Mouse (Mus musculus): ENCODE data around the gene Traf3ip3. TPM values are rescaled to one million over a fixed set of nuclear protein-coding genes. Genes with fewer than 3 reads are reported as not detected.
A peak's percentile ranks its signal among the peaks of the same experiment; 100 is the strongest.

Gene Traf3ip3
- polyA plus RNA-seq, 1 experiment from 2014 or later = 1.4 TPM

- 82% methylated on average over 2 of the region's 2 CpGs for WGBS
- ATAC-seq (ENCODE audit: extremely low read depth, insufficient number of reproducible peaks, low FRiP score, low TSS enrichment) = no peak
- no peaks in the 10 kb centered on the region for H3K9me3 ChIP-seq
- H3K27me3 ChIP-seq (replicated peaks) = no peaks in the 10 kb centered on the region
- no peaks in the 10 kb centered on the region for H3K36me3 ChIP-seq
- no peak overlapping the region for H3K4me2 ChIP-seq
- H3K27ac ChIP-seq (replicated peaks) = no peak overlapping the region
- H3K9ac ChIP-seq = no peak overlapping the region
- H3K4me1 ChIP-seq = 0 out of 2 replicates have a peak, but pooled peaks cover 2% of the 10 kb centered on the region
- H3K4me3 ChIP-seq = no peak overlapping the region
Measured at GRCm38 (mm10) chr1:193205431-193205830, 3.9 kb upstream of the Traf3ip3 start.

- Histone ChIP-seq H3K36me3 (no peaks in the 10 kb centered on the region), H3K9ac (no peak overlapping the region), H3K4me2 (no peak overlapping the region), H3K27ac (replicated peaks) (no peak overlapping the region), H3K4me3 (no peak overlapping the region), H3K4me1 (0 out of 2 replicates have a peak, but pooled peaks cover 2% of the 10 kb centered on the region), H3K27me3 (replicated peaks) (no peaks in the 10 kb centered on the region), H3K9me3 (no peaks in the 10 kb centered on the region)
- WGBS = 50% methylated on average over 2 of the region's 2 CpGs
- no peak for ATAC-seq (ENCODE audit: extremely low read depth, insufficient number of reproducible peaks, low FRiP score, low TSS enrichment)
Measured at GRCm38 (mm10) chr1:193203821-193204220, 2.3 kb upstream of the Traf3ip3 start.

GRCm38 (mm10) chr1:193200640-193201382 is 692 bp downstream of the Traf3ip3 start:
- Histone ChIP-seq H3K4me2 (no peak overlapping the region), H3K27me3 (replicated peaks) (no peaks in the 10 kb centered on the region), H3K36me3 (no peaks in the 10 kb centered on the region), H3K4me1 (peaks cover 7% of the 10 kb centered on the region; the same call in 1 of the 2 replicates), H3K27ac (replicated peaks) (no peak overlapping the region), H3K9ac (no peak overlapping the region), H3K9me3 (no peaks in the 10 kb centered on the region), H3K4me3 (no peak overlapping the region)
- ATAC-seq (ENCODE audit: extremely low read depth, insufficient number of reproducible peaks, low FRiP score, low TSS enrichment) = no peak
- WGBS = 78% methylated on average over 8 of the region's 8 CpGs

DNA sequence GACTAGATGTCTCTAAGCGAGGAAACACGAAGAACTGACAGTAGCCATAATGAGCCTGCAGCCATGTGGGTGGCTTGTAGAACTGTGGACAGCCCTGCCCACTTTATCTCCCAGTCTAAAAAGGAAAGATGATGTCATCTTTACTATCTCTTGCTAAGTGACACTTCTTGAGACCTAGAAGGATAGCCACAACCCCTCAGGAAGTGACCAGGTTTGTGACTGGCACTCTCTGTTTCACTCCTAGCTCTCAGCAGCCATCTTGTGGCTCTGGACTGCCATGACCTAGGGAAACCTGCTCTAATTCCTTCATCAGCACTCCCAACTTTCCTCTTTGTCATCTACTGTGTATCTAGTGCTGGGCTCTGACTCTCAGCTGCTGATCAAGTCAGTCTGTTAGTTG is 3.2 kb downstream of the Traf3ip3 start:
- WGBS = 77% methylated on average over 2 of the region's 2 CpGs
- no peak overlapping the region for H3K27ac ChIP-seq (replicated peaks)
- H3K4me2 ChIP-seq = no peak overlapping the region
- no peak overlapping the region for H3K9ac ChIP-seq
- no peaks in the 10 kb centered on the region for H3K27me3 ChIP-seq (replicated peaks)
- H3K4me1 ChIP-seq = peaks cover 7% of the 10 kb centered on the region; the same call in 1 of the 2 replicates
- no peak for ATAC-seq (ENCODE audit: extremely low read depth, insufficient number of reproducible peaks, low FRiP score, low TSS enrichment)
- H3K4me3 ChIP-seq = no peak overlapping the region
- H3K36me3 ChIP-seq = no peaks in the 10 kb centered on the region
- H3K9me3 ChIP-seq = no peaks in the 10 kb centered on the region

DNA sequence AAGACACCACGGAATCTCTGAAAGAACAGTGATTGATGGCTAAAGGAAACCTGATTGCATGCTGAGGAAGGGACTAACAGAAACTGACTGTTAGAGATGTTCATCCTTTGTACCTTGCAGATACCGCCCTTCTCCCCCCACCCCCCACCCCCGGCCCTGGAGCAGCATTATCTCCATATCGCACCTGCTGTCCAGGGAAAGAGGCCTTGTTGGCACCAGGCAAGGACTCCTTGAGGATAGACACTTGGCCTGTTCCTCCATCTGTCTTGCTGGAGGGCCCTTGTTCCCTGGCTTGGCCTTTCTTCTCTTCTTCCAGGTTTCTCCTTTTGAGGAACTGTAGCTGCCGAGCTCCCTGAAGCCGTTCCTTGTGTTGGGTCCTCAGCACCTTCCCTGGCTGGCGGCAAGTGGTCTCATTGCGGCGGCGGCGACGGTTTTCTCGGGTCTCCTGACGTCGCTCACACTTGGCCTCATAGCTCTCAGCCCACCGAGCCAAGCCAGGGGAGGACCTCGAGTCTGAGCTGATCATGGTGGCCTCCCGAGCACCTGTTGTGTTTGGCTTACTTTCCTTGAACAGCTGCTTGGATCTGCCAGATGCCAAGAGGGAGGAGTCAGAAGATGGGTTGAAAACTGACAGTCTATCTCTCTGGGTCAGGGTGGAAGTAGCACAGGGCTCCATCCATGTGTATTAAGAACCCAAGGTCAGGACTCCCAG is 3.9 kb downstream of the Traf3ip3 start:
- 82% methylated on average over 18 of the region's 18 CpGs for WGBS
- no peak overlapping the region for H3K27ac ChIP-seq (replicated peaks)
- peaks cover 7% of the 10 kb centered on the region; the same call in 1 of the 2 replicates for H3K4me1 ChIP-seq
- no peak overlapping the region for H3K4me3 ChIP-seq
- no peak for ATAC-seq (ENCODE audit: extremely low read depth, insufficient number of reproducible peaks, low FRiP score, low TSS enrichment)
- H3K4me2 ChIP-seq = no peak overlapping the region
- H3K36me3 ChIP-seq = no peaks in the 10 kb centered on the region
- H3K27me3 ChIP-seq (replicated peaks) = no peaks in the 10 kb centered on the region
- H3K9ac ChIP-seq = no peak overlapping the region
- H3K9me3 ChIP-seq = no peaks in the 10 kb centered on the region

DNA sequence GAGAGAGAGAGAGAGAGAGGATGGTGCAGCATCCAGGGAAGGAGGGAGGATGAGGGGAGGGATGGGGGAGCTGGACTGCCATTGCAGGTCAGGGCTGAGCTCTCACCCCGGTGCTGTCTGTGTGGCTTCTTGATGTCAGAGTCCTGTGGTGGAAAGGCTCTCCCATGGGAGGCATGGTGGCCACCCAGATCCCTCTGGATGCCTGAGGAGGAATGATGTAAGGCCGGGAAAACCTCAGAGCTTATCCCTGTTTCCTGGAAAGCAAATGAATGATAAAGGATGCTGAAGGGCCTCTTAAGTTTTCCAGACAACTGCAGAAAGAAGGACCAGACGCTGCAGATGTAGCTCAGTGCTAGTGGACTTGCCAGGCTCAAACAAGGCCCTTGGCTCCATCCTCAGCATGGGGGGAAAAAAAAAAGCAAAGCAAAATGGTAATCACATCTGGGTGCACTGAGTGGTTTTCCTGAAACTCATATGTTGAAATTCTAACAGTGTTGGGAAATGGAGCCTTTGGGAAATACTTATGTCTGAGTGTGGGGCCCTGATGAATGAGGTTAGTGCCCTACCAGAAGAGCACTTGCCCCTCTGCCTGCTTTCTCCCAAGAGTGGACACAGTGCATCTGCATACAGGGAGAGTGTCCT is 6.2 kb downstream of the Traf3ip3 start:
- H3K9me3 ChIP-seq = no peaks in the 10 kb centered on the region
- no peak overlapping the region for H3K27ac ChIP-seq (replicated peaks)
- H3K36me3 ChIP-seq = no peaks in the 10 kb centered on the region
- no peak overlapping the region for H3K4me3 ChIP-seq
- H3K4me2 ChIP-seq = no peak overlapping the region
- peaks cover 25% of the 10 kb centered on the region for H3K4me1 ChIP-seq
- no peaks in the 10 kb centered on the region for H3K27me3 ChIP-seq (replicated peaks)
- no peak overlapping the region for H3K9ac ChIP-seq
- ATAC-seq (ENCODE audit: extremely low read depth, insufficient number of reproducible peaks, low FRiP score, low TSS enrichment) = no peak
- whole genome bisulfite sequencing = 57% methylated on average over 3 of the region's 3 CpGs

- H3K27me3 ChIP-seq (replicated peaks) = no peaks in the 10 kb centered on the region
- H3K27ac ChIP-seq (replicated peaks) = no peak overlapping the region
- H3K9ac ChIP-seq = no peak overlapping the region
- no peaks in the 10 kb centered on the region for H3K36me3 ChIP-seq
- WGBS = 68% methylated on average over 3 of the region's 3 CpGs
- peaks cover 32% of the 10 kb centered on the region for H3K4me1 ChIP-seq
- H3K4me3 ChIP-seq = no peak overlapping the region
- no peaks in the 10 kb centered on the region for H3K9me3 ChIP-seq
- ATAC-seq (ENCODE audit: extremely low read depth, insufficient number of reproducible peaks, low FRiP score, low TSS enrichment) = no peak
- no peak overlapping the region for H3K4me2 ChIP-seq
Measured at GRCm38 (mm10) chr1:193194416-193195140, 6.9 kb downstream of the Traf3ip3 start.

- Histone ChIP-seq H3K4me3 (no peak overlapping the region), H3K27me3 (replicated peaks) (no peaks in the 10 kb centered on the region), H3K4me2 (no peak overlapping the region), H3K27ac (replicated peaks) (peak overlapping the region; percentile 89), H3K4me1 (peaks cover 45% of the 10 kb centered on the region), H3K9me3 (no peaks in the 10 kb centered on the region), H3K36me3 (no peaks in the 10 kb centered on the region), H3K9ac (no peak overlapping the region)
- ATAC-seq (ENCODE audit: extremely low read depth, insufficient number of reproducible peaks, low FRiP score, low TSS enrichment) = no peak
- WGBS = 61% methylated on average over 7 of the region's 7 CpGs
Measured at GRCm38 (mm10) chr1:193191675-193192283, 9.7 kb downstream of the Traf3ip3 start.

GRCm38 (mm10) chr1:193189771-193190170 is 11.7 kb downstream of the Traf3ip3 start:
- no peaks in the 10 kb centered on the region for H3K36me3 ChIP-seq
- no peak overlapping the region for H3K9ac ChIP-seq
- H3K27ac ChIP-seq (replicated peaks) = peak overlapping the region; percentile 89
- H3K9me3 ChIP-seq = no peaks in the 10 kb centered on the region
- H3K4me3 ChIP-seq = no peak overlapping the region
- peak overlapping the region; percentile 29 for H3K4me2 ChIP-seq
- no peaks in the 10 kb centered on the region for H3K27me3 ChIP-seq (replicated peaks)
- 25% methylated on average over 3 of the region's 3 CpGs for WGBS
- no peak for ATAC-seq (ENCODE audit: extremely low read depth, insufficient number of reproducible peaks, low FRiP score, low TSS enrichment)
- peaks cover 42% of the 10 kb centered on the region for H3K4me1 ChIP-seq

DNA sequence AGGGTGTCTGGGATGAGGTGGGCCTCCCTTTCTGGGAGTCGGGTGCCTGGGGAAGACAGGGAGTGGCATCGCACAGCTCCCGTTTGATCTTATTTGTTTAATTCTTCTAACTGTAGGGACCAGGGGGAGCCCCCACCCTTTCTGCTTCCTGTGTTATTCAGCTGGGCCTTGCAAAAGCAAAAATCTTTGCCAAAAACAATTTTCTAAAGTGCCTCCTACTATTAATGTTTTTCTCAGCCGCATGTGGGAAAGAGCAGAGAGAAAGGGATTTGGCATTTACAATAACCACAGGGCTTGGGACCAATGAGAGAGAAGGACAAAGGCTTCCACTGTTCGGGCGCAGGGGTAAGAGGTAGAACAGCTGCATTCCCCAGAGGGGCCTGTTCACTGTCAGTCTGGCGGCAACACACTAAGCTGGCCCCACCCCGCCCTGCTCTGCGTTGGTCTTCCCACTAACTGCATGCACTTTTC is 12.3 kb downstream of the Traf3ip3 start:
- Histone ChIP-seq H3K4me3 (no peak overlapping the region), H3K27me3 (replicated peaks) (no peaks in the 10 kb centered on the region), H3K4me2 (peak overlapping the region; percentile 29), H3K4me1 (peaks cover 42% of the 10 kb centered on the region), H3K9ac (0 out of 2 replicates have a peak overlapping the region, but pooled peaks have one; percentile 17), H3K27ac (replicated peaks) (peak overlapping the region; percentile 89), H3K36me3 (no peaks in the 10 kb centered on the region), H3K9me3 (no peaks in the 10 kb centered on the region)
- WGBS = 14% methylated on average over 9 of the region's 9 CpGs
- ATAC-seq (ENCODE audit: extremely low read depth, insufficient number of reproducible peaks, low FRiP score, low TSS enrichment) = peak; percentile 84
